Mouse (Mus musculus) embryonic fibroblast, embryonic 13.5 days (primary cell): ENCODE measurements around the gene Strip2. TPM values are rescaled to one million over a fixed set of nuclear protein-coding genes. Genes with fewer than 3 reads are reported as not detected.

ENCODE experiments used
- H3K27ac ChIP-seq: 2 replicates; pipeline ENCODE4 v1.5.1; 2012; ENCODE audit warnings: low read length, control low read depth, inconsistent platforms; ENCODE audit not compliant: insufficient read depth
- H3K4me1 ChIP-seq: 2 replicates; pipeline ENCODE4 v1.6.1; 2011; ENCODE audit warnings: low read length; ENCODE audit not compliant: control insufficient read depth, insufficient read depth
- H3K4me3 ChIP-seq: 2 replicates; pipeline ENCODE4 v1.5.1; 2011; ENCODE audit warnings: mild to moderate bottlenecking, control low read depth, low read length; ENCODE audit not compliant: insufficient read depth
- CTCF ChIP-seq: IDR thresholded peaks from 2 replicates; pipeline ENCODE4 v1.5.1; 2011; ENCODE audit warnings: mild to moderate bottlenecking, control low read depth, low read length, moderate library complexity, borderline replicate concordance; ENCODE audit not compliant: insufficient read depth
- POLR2A ChIP-seq: IDR thresholded peaks from 2 replicates; pipeline ENCODE4 v1.6.1; 2011; ENCODE audit warnings: low read depth, mild to moderate bottlenecking, control low read depth, low read length, moderate library complexity
- polyA plus RNA-seq: library from polyadenylated mRNA; stranded (reverse); fragments of >200 nt; gene quantifications from 2 replicates; pipeline ENCODE4 v1.2.4, GENCODE M21; 2011; ENCODE audit warnings: low read depth; ENCODE audit not compliant: missing spikeins, insufficient read length

Gene Strip2
- polyA plus RNA-seq, 1 experiment: 0.32 TPM

GRCm38 (mm10) chr6:29998140-29998539, 81.3 kb downstream of the Strip2 start:
- H3K4me1 ChIP-seq: no peaks in the 10 kb centered on the region
- H3K27ac ChIP-seq: no peak overlapping the region
- TF ChIP-seq CTCF (no peak), POLR2A (no peak)
- H3K4me3 ChIP-seq: no peak overlapping the region

GRCm38 (mm10) chr6:29998771-29999170, 82.0 kb downstream of the Strip2 start:
- Histone ChIP-seq H3K4me3 (no peak overlapping the region), H3K27ac (no peak overlapping the region), H3K4me1 (no peaks in the 10 kb centered on the region)
- TF ChIP-seq POLR2A (no peak), CTCF (no peak)

- no peak overlapping the region for H3K27ac ChIP-seq
- H3K4me3 ChIP-seq: no peak overlapping the region
- no peak for TF ChIP-seq POLR2A
- TF ChIP-seq CTCF: no peak
- H3K4me1 ChIP-seq: no peaks in the 10 kb centered on the region
Measured at GRCm38 (mm10) chr6:30002628-30003027, 85.8 kb downstream of the Strip2 start.

GRCm38 (mm10) chr6:30005851-30006250, 89.0 kb downstream of the Strip2 start:
- no peak for TF ChIP-seq CTCF
- no peak for TF ChIP-seq POLR2A
- Histone ChIP-seq H3K4me3 (no peak overlapping the region), H3K4me1 (no peaks in the 10 kb centered on the region), H3K27ac (no peak overlapping the region)

GRCm38 (mm10) chr6:30009204-30009603, 92.4 kb downstream of the Strip2 start:
- no peak for TF ChIP-seq POLR2A
- TF ChIP-seq CTCF: no peak

More at GRCm38 (mm10) chr6:30009204-30009603, 92.4 kb downstream of the Strip2 start:
- Histone ChIP-seq H3K27ac (no peak overlapping the region), H3K4me1 (no peaks in the 10 kb centered on the region), H3K4me3 (no peak overlapping the region)

Other genes with a start within 250 kb of the Strip2 start
- gene Tspan33, start 222.8 kb upstream of the Strip2 start, polyA plus RNA-seq: 0.40 and 1.1 TPM in 2 replicates
- 53.4 and 66.1 TPM in 2 replicates for gene Smo, start 181.5 kb upstream of the Strip2 start, polyA plus RNA-seq
- gene Ahcyl2, start 149.0 kb upstream of the Strip2 start, polyA plus RNA-seq: 19.8 and 24.0 TPM in 2 replicates
- 20.1 and 33.1 TPM in 2 replicates for gene Nrf1, start 131.0 kb downstream of the Strip2 start, polyA plus RNA-seq